Mouse (Mus musculus): ENCODE results near the gene Gm10644.
A peak's percentile ranks its signal among the peaks of the same experiment; 100 is the strongest.

- peak; percentile 45; the same call in 1 of the 2 replicates for TF ChIP-seq CTCF (IDR thresholded peaks at IDR 0.05; ENCODE audit: borderline replicate concordance, control insufficient read depth, extremely low read depth, insufficient read depth, low read length, poor library complexity)
- no peak for TF ChIP-seq POLR2A (IDR thresholded peaks at IDR 0.05; ENCODE audit: control insufficient read depth, extremely low read depth, insufficient read depth, low read length, poor library complexity)
Measured at GRCm38 (mm10) chr8:83976101-83976630, 21.2 kb upstream of the Gm10644 start.

Data from thymus, adult 2 months (tissue).